Mouse (Mus musculus) MN1 (cell line): ENCODE results near the gene Iqcd.

ENCODE experiments used
- DNase-seq: peaks from one replicate; pipeline ENCODE4 v3.0.0-alpha.2; 2016; ENCODE audit warnings: low spot score

The Iqcd gene

DNA sequence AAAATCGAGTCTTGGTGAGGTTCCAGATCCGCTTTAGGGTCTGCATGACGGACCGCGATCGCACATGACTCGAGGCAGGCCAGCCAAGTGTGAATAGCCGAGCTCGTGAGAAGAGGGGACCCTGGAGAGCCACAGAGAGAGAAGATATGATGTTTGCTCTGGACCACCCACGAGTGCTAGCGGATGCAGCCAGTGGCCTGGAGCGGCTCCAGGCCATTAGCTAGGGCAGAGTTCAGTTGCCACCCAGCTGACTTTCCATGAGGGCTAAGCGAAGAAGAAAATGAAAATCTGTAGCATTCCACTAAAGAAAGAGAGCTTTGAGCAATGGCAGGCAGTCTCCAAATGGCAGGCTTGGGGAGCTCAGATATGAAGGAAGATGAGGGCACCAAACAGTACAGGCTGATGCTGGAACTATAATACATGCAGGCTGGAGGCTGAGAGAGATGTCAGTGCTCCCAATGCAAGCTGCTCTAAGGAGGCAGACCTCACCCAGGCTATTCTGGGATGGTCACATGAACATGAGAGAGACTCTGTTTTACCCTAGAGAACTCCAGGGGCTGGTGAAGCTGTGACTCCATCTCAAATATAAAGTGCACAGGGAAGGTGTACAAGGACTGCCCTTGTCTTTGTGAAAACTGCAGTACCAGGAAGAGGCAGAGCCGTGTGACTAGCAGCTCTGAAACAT lies 17.6 kb upstream of the Iqcd start:
- DNase-seq = no peak

GRCm38 (mm10) chr5:120574469-120575063 lies 14.2 kb upstream of the Iqcd start:
- DNase-seq = no peak

DNA sequence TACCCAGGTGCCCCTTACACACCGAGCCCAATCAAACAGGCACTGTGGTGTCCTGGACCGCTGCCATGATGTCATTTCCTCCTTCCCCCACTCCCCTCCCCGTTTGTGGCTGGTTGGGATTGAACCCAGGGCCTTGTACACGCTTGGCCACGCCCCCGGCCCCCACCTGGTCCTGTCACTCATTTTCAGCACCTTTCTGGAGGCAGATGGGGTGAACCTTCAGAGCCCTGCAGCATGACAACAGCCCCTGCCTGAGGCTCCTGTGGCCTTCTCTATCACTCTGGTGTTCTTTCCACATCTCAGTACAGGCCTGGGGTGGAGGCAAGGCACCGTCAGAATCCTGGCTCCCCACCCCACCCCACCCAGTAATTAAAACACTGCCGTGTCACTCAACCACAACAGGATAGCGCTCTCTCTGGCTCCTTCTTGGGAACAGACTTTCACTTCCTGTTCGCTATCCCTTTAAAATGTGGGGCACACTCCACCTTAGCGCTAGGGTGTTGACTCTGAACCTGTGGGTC lies 12.0 kb upstream of the Iqcd start:
- DNase-seq = no peak

DNA sequence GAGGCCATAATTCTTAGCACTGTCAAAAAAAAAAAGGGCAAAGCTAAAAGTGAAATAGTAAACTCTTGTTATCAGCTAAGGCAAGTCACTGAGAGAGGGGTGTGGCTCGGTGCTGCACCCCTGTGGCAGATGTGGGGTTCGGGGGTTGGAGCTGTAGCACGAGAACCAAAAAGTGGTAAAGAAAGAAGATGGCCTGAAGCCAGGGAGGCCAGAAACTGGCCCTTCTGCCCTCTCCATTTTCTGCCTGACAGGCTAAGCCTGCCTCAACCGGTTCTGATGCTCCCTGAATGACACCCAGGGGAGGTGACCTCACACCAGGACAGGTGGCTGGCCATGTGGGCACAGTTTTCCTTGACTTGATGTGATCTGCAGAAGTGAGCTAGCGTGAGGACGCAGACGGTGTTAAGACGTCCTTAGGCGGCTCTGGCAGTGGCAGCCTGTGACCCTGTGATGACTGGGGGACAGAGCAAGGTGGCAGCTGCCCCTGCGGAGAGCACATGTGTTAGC lies 10.8 kb upstream of the Iqcd start:
- DNase-seq = peak; percentile 71

GRCm38 (mm10) chr5:120578504-120579081 lies 10.2 kb upstream of the Iqcd start:
- DNase-seq = peak; percentile 69

DNA sequence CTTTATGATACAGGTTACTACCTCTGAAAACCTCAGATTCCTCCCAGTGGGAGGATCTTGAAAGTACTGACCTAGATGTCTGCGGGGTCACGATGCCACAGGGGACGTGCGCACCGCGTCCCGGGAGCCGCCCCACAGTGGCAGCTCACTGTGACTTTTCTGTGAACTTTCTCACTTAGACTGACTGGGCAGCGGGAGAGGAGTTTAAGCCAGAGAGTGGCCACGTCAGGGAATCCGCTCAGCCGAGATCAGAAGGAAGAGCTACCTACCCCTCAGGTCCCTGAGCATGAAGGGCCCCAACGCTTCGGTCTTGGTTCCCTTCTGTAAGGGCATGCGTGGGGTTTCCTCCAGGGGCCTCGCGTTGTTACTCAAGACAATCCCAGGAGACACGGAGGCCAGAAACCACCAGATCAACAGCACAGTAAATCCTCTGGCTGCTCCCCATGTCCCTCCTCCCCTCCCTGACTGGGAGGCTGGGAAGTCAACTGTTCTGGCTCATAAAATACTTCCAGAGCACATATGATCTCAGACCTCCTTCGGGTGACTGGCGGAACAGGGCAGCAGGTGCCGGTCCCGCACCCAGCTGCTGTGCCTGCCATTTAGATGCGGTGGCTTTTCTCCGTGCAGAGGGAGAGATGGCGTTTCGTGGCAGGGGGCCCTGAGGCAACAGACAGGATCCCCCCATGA lies 9.5 kb upstream of the Iqcd start:
- DNase-seq = peak; percentile 88

DNA sequence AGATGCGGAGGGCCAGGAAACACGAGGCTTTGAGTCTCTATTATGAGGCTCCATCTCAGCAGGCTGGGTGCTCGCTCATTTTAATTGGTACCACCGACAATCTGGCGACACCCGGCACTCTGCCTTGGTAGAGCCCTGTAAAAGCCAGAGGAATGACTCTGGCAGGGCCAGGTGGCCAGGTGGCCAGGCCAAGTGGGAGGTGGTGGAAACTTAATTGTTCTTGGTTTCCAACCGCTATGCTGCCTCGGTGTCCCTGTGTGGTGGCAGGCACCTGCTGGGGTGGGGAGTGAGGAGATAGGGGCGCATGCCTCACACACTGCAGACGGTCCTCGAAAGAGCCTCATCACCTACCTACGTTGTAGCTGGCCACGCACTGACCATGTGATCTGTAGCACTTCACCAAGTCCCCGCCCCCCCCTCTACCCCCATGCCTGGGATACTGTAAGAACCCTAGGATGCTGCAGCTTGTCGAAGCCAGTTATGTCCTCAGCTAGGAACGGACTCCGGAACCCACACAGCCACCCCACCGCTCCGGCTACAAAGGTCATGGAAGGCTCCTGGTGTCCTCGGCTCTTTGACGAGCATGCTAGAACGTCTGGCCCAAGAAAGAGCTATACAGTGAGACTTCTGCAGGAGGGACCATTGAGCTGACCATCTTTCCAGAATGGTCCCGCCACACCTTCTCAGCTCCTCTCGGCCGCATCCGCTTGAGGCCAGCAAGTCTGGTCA lies 8.8 kb upstream of the Iqcd start:
- DNase-seq = no peak

GRCm38 (mm10) chr5:120582002-120582401 lies 6.8 kb upstream of the Iqcd start:
- peak; percentile 30 for DNase-seq

GRCm38 (mm10) chr5:120583511-120583910 lies 5.3 kb upstream of the Iqcd start:
- no peak for DNase-seq

- DNase-seq = no peak
These were observed 3.8 kb upstream of the Iqcd start for GRCm38 (mm10) chr5:120584968-120585367.

DNA sequence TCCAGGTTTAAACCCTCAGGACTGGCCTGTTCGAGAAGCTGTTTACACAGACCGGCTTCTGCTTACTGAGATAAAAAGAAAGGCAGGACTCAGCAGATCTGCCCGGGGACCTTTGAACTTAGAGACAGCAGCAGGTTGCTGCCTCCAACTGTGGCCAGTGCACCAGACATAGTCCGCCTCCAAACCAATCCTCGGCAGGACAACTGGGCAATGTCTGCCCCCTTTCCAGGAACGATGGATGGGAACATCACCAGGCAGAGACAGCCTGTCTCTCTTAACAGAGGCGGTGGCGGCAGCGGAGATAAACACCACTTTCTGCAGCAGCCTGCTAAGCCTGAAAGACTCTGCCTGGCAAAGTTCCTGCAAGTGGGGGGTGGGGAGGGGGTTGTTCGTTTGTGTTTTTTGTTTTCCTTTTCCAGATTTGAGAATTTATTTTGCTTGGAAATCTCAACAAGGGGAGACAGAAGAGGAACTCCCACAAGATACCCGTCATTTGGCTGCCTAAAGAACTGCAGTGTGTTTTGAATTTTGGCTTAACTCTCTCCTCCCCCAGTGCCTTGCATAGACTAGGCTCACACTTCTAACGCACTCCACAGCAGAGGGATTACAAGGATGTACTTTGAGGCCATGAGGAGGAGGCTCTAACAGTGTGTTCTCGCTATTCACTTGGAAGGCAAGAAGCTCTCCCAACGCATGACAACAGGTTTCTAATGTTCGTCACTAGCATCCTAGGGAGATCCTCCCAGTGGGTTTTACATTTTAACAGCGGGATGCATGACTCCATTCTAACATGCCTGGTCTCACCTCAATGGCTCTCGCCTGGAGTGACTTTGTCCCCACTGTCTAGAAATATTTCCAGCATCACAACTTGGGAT lies 1.8 kb upstream of the Iqcd start:
- peak; percentile 36 for DNase-seq

DNA sequence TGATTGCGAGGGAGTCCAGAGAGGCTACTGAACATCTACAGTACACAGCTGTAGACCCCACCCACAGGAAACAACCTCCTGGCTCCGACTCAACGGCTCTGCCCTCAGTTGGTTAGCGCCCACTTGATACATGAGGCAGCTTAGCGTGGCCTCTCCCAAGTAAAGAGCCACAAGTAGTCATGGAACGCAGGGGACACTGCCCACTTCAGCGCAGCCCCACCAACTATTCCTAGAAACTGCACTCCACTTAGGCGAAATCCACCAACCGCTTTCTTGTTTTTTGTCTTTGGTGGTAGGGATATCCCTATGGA lies 1.2 kb upstream of the Iqcd start:
- peak; percentile 31 for DNase-seq

DNA sequence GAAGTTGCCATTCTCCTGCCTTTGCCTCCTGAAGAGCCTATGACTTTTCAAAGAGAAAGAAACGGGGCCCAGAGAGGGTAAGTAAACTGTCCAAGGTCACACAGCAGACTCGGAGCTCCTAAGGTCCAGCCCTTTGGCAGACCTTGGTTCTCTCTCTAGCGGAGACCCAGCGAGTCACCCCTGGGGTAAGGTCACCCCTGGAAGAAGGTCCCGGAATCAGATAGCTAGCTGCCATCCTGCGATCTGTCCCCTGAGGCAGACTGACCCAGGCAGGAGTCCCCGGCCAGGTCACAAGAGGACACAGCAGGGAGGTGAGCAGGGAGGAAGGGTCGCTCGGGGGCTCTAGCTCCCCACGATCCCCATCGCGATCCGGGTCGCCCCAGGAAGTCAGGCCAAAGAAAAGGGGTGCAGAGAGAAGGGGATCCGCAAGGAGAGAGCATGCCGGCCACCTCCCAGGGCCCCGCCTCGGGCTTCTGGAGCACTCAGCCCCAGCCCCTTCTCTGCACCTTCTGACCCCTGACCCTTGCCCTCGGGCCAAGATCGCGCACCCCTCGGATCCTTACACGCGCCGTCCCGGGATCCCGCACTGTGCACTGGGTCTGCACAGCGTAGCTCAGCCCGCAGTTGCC lies 762 bp upstream of the Iqcd start:
- DNase-seq = peak; percentile 28

DNA sequence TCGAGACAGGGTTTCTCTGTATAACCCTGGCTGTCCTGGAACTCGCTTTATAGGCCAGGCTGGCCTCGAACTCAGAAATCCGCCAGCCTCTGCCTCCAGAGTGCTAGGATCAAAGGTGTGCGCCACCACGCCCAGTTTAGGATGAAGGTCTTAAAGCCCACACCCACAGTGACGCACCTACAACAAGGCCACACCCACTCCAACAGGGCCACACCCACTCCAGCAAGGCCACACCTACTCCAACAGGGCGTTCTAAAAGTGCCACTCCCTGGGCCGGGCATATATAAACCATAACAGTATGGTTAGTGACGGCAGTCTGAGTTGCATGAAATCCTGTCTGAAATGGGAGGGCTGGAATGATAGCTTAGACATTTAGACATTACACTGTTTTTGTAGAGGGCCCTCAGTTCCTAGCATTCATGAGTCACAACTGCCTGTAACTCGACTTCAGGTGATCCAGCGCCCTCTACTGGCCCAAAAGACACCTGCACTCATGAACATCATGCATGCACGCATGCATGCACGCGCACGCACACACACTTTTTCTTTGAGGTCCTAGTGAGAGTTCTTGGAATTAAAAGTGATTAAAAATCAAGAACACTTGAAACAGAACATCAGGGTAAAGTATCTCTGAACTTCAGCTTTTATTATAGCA lies 1.7 kb downstream of the Iqcd start:
- peak; percentile 40 for DNase-seq

- DNase-seq = no peak
These were observed 3.3 kb downstream of the Iqcd start for GRCm38 (mm10) chr5:120592141-120592540.

DNA sequence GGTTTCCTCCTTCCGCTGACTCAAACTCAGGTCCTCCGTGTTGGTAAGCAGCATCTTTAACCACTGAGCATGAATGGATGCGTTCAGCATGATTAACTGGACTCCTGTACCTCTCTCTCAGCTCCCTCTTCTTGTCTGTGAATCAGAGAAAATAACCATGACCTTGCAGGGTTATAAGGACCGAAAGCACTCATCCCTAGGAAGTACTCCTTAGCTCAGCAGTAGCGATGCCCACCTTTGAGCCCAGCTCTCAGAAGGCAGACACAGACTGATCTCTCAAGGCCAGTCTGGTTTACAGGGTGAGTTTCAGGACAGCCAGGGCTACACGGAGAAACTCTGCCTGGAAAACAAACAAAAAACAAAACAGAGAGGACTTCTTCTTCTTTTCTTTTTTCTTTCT lies 5.7 kb downstream of the Iqcd start:
- DNase-seq = no peak

DNA sequence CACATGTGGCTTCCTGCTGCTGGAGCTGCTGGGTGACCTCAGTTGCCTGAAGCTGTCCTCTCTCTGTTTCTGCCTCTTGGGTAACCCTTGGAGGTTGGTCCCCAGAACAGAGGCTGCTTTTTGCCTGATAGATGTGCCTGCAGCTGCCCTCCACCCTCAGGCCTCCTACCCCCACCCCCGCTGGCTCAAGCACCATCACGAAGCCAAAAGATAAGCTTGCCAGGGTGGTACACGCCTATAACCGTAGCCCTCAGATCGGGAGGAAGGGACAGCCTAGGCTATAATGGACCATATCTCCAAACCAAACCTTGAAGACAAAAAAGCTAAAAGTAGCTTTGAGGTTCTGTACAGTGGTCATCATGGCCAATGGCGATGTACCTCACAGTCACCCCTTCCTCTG lies 10.8 kb downstream of the Iqcd start:
- DNase-seq = no peak

DNA sequence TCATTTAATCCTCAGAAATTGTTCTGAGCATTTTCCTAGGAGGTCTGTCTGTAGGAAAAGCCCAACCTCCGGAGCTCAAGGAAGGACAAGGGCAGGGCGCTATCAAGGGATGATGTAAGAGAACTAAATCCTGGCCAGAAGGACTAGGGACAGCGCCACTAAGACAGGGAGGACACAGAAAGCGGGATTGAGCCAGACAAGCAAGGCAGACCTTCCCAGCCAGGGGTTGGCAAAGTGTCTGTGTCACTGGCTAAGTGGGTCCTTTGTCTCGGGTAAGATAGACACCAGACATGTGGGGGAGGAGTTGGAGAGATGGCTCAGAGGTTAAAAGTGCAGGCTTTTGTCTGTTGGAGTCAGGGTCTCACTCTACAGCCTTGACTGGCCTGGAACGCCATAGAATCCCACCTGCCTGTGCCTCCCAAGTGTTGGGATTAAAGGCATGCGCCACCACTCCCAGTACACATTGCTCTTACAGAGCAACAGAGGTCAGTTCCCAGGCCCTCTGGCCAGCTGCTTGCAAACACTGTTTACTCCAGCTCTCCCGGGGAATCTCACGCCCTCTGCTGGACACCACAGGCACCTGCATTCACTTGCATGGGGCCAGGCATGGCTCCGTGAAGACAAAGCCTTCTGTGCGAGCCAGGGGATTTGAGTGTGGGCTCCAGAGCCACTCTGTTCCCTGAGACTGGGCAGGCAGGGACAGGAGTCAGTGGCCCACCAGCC lies 12.3 kb downstream of the Iqcd start:
- peak; percentile 51 for DNase-seq

DNA sequence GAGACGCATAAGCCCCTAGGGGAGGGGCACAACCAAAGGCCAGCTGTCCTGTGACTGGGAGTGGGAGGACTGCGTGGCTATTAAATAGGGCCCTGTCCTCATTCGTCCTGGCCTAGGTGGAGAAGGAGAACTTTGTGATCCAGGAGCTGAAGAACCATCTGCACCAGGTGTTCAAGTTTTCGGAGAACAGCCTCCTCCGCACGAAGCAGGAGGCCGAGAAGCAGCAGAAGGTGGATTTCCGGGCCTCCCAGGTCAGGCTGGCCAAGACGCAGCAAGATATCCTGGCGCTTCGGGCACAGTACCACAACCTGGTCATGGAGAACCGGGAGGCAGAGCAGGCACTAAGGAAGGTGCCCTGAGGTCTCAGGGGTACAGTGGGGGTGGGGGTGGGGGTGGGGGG lies 13.4 kb downstream of the Iqcd start:
- DNase-seq = no peak
